Mouse (Mus musculus) MEL-GATA-1-ER (cell line): Measurements from ENCODE around the gene Desi2.
"Not testable (repeated sequence)": the region's sequence is repeated elsewhere in the genome, so short reads cannot be mapped to it uniquely, and the experiment has no call there.

Experiments used
- DNase-seq: peaks from one replicate; pipeline ENCODE4 v3.0.0-alpha.2; 2012; ENCODE audit warnings: low read depth; ENCODE audit errors: extremely low read depth

The Desi2 gene

DNA sequence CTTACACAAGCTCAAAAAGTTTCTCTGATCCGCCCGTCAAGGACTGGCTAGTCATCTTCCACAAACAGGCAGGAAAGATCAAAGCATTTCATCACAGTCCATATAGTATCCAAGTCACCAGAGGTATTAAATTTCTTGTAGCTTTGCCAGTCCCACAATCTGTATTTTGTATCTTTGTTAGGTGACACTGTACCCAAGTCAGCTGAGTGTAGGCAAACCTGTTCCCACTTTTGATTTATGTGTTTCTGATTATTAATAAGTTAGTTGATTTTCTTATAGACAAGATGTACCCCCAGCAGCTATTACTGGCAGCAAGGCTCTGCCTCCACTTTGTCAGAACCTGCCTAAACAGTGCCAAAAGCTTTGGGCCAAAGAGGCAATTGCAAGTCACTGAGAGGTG is 71.6 kb downstream of the Desi2 start:
- DNase-seq: no peak

DNA sequence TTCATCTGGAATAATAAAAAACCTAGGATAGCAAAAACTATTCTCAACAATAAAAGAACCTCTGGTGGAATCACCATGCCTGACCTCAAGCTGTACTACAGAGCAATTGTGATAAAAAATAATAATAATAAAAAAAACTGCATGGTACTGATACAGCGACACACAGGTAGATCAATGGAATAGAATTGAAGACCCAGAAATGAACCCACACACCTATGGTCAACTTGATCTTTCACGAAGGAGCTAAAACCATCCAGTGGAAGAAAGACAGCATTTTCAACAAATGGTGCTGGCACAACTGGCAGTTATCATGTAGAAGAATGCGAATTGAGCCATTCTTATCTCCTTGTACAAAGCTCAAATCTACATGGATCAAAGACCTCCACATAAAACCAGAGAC is 78.2 kb downstream of the Desi2 start:
- not testable (repeated sequence) for DNase-seq

DNA sequence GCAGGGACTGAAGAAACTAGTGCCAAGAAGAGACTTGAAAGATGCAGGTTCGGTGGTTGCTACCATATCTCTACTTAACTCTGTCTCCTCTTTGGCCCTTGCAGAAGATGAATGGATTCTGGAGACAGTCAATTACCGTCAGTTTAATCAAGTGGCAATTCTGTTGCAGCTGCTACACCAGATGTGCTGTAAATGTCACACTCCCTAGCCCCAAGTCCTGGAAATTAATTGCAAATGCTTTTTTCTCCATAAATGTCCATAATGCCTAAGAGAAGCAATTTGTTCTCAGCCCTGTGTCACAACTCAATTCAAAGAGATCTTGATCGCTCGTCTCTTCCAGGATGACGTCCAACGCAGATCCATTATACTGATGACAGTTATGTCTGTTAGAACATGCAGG is 83.4 kb downstream of the Desi2 start:
- DNase-seq: no peak

DNA sequence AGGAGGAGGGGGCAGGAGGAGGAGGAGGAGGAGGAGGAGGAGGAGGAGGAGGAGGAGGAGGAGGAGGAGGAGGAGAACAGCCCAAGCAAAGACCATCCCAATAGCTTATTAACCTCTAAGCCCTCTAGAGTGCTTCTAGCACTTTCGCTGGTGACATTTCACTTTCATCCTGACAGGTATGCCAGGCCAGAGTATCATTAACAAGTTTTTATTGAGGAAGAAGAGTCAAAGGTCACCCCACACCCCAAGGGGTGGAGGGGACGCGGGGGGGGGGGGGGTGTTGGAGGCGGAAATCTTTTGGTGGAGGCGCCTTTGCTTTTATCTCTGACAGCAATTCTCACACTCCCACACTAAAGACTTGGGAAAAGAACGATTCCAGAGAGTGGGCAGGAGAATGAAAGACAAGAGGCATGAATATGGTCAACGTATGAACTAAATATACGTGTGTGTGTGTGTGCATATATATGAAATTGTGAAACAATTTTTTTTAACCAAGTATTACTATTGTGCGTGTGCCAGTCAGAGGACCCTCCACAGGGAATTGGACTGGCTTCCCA is 88.0 kb downstream of the Desi2 start:
- no peak for DNase-seq

DNA sequence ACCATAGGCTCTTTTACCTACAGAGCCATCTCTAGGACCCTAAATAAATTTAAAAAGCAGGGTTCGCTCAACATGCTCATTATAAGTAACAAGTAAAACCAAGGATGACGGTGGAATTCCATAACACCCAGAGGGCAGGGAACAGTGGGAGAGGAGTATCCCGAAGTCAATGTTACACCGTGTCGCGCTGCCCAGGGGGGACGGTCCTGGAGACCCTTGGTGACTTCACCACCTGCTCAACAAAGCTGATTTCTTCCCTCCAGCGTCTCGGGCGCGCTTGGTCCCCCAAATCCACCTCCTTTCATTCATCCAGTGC is 88.5 kb downstream of the Desi2 start:
- no peak for DNase-seq

DNA sequence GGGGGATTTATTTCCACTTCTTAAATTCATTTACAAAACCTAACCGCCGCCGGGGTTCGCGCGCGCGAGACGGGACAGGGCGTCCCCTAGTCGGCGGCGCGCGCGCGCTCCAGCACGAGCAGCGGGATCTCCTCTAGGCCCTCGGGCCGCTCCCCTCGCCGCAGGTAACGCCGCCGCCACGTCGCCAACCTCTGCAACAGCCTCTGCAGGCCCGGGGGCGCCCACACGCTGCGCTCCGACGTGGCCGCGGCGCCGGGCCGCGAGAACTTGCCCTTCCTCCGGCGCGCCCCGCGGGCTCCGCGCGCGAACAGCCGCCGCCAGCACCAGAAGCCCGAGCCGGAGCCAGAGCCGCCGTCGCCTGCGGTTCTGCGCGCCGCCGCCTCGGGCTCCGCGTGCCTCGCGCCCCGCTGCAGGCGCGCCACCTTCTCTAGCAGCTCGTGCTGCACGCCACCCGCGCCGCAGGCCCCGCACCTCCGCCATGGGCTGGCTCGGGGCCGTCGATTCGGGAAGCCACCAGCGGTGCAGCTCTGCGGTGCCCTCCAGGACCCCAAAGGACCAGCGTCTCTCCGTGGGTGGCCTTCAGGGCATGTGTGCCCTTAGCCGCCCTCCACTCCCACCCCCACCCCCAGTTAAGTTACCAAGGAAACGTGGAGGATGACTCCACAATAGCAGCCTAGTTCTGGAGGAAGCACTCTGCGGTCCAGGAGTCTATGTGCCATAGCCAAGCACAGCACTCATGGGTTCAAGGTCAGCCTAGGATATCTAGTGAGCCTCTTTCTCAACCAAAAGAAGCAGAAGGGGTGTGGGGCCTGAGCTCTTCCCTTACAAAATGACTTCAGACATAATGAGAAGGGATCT is 89.1 kb downstream of the Desi2 start:
- no peak for DNase-seq

DNA sequence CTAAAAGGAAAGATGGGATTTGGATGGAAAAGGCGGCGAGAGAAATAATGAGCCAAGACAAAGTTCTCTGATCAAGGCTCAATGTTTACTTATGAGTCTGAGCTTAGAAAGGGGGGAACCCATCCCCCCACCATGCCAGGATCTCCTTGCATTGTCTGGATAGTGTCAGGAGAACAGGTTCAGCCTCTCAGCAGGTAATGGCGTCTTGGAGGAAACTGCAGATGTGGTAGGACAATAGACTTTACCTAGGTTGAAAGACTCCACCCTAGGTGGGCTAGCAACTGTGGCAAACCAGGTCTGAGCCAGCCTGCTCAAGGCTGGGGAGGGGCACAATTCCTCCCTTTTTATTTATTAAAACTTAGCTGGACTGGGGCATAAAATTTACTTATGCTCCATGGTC is 96.1 kb downstream of the Desi2 start:
- not testable (repeated sequence) for DNase-seq

DNA sequence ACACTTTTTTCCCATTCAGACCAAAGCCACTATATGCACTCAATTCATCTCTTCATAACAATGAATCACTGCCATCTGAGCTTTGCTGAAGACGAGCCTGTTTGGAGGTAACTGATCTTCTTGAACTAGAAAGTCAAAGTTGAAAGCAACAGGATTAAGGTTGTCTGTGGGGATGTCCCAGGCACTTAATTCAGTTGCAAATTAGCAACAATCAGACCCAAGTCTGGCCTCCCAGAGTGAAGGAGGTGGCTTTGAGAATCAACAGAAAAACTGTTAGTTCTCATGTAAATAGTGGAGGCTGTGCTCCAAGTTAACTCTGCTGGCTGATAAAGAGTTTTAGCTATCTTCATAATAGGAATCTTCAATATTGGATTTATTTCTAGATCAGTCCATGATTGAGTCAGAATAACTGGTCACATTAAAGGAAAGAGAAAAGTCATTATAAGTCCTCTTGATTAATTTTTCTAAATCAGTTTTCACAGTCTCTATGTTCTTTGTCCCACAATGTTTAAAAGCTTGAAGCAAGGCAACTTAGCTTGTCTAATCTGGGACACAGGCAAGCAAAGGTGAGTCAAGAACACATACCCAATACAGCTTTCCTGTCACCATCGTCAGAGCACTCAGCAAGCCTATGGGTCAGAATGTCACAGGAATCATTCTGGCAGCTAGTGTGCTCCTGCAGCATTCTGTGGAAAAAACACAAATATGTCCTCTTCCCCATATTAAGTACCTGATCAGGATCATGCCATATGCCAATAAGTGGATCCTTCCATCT is 96.9 kb downstream of the Desi2 start:
- no peak for DNase-seq

DNA sequence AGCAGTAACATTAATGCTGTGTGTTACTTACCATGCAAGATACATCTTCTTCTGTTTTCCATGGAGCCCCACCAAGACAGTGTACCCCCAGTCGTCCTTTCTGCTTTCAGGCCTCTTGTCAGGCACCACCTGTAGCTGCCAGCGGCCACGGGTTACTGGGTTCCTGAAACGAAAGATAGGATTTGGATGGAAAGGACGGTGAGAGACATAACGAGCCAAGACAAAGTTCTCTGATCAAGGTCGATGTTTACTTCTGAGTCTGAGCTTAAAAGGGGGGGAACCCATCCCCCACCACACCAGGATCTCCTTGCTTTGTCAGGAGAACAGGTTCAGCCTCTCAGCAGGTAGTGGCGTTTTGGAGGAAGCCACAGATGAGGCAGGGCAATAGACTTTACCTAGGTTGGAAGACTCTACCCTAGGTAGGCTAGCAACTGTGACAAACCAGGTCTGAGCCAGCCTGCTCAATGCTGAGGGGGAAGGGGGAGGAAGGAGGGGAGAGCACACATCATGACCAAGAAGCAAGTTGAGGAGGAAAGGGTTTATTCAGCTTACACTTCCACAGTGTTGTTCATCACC is 100.5 kb downstream of the Desi2 start:
- no peak for DNase-seq

DNA sequence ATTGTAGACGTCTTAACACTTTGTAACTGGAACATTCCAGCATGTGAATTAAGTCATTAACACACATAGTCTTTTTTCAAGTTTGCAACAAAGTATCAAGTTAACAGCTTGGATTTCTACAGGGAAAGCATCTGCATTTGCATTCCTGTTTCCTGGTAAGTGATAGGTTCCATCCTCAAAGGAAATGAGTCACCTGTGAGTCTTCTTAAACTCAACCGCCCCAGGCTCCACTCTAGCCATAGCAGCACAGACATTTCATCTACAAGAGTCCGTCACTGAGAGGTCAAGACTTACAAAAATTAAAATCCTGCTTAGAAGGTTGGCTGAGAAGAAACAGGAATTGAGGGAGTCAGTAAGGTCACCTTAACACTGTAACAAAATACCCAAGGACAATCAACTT is 104.5 kb downstream of the Desi2 start:
- DNase-seq: no peak

DNA sequence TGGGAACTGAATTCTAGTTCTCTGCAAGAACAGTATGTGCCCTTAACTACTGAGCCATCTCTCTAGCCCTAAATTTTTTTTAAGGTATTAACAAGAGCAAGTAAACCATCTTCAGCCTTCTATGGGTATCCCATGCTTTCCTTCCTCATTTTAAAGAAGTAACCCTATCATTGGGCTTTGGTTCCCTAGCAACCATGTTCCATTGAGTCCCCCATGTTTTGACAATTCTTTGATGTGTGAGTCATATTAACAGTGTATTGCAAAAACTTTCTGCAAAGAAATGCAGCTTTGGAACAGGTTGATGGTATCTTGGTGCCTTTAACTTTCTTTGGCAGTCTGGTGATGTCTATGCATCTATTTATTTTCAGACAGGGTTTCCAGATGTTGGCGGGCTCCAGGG is 106.8 kb downstream of the Desi2 start:
- DNase-seq: no peak

DNA sequence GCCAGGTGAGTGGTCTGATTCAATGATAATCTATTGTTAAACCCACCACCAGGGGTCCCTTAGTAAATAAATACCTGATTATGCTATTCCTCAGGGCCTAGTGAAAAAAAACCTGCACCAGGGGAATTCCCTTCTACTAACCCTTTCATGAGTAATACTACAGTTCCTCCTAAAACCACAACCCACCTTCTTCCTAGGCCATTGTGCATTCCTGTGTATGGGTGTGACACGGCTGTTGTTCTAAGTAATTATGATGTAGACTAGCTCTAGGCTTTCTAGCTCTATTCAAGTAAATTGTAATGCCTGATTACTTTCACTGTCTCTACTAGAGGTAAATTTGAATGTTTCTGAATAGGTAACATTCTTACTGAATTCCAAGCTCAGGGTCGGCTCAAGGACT is 114.0 kb downstream of the Desi2 start:
- not testable (repeated sequence) for DNase-seq

DNA sequence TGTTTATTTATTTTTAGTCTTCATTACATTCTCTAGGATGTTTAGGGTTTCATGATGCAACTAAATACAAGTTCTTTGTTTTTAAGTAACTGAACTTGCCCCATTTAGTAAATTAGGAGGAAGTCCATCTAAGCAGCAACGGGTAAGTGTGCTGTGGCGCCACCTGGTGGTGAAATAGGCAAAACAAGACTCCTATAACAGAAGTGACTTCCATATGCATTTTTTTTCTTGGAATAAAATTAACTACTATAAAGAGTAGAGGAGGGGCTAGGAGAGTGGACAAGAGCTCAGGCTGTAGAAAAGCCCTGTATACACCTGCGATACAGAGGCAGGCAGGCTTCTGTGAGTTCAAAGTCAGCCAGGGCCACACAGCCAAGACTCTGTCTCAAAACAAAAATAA is 116.2 kb downstream of the Desi2 start:
- peak; percentile 66 for DNase-seq
